Mouse (Mus musculus) kidney, embryonic 14.5 days (tissue): ENCODE results near the gene Tor1b. TPM values are rescaled to one million over a fixed set of nuclear protein-coding genes. Genes with fewer than 3 reads are reported as not detected.
"Not testable (repeated sequence)": the region's sequence is repeated elsewhere in the genome, so short reads cannot be mapped to it uniquely, and the experiment has no call there.

ENCODE experiments used
- ATAC-seq: fragments of 200-750 bp; cut with Nextera tagmentation; 2 replicates; pipeline ENCODE4 v1.8.0; 2017; ENCODE audit warnings: moderate number of reproducible peaks, mild to moderate bottlenecking, moderate TSS enrichment, moderate library complexity; ENCODE audit not compliant: low FRiP score, low TSS enrichment
- H3K27ac ChIP-seq: fragments of 300-500 bp; sonication (generic); 2 replicates; pipeline ENCODE4 v1.5.1; 2014; ENCODE audit warnings: low read depth, mild to moderate bottlenecking, low read length, moderate library complexity, mixed read lengths
- H3K27me3 ChIP-seq: fragments of 300-500 bp; sonication (generic); 2 replicates; pipeline ENCODE4 v1.6.1; 2014; ENCODE audit warnings: mild to moderate bottlenecking, low read length; ENCODE audit not compliant: control insufficient read depth, insufficient read depth
- H3K36me3 ChIP-seq: fragments of 300-500 bp; sonication (generic); 2 replicates; pipeline ENCODE4 v1.6.1; 2014; ENCODE audit warnings: low read length, mixed read lengths; ENCODE audit not compliant: control insufficient read depth, insufficient read depth
- H3K4me1 ChIP-seq: fragments of 300-500 bp; sonication (generic); 2 replicates; pipeline ENCODE4 v1.6.1; 2014; ENCODE audit warnings: low read length, mixed read lengths; ENCODE audit not compliant: control insufficient read depth, insufficient read depth
- H3K4me2 ChIP-seq: fragments of 300-500 bp; sonication (generic); replicated peaks from 2 replicates; pipeline ENCODE4 v1.6.1; 2014; ENCODE audit warnings: low read depth, mild to moderate bottlenecking, low read length
- H3K4me3 ChIP-seq: fragments of 300-500 bp; sonication (generic); 2 replicates; pipeline ENCODE4 v1.5.1; 2014; ENCODE audit warnings: mild to moderate bottlenecking, low read length
- H3K9ac ChIP-seq: fragments of 300-500 bp; sonication (generic); 2 replicates; pipeline ENCODE4 v1.6.1; 2014; ENCODE audit warnings: low read depth, mild to moderate bottlenecking, low read length, moderate library complexity
- H3K9me3 ChIP-seq: fragments of 300-500 bp; sonication (generic); 2 replicates; pipeline ENCODE4 v1.6.1; 2016; ENCODE audit warnings: low read length; ENCODE audit not compliant: control insufficient read depth
- WGBS: fragments of 180-500 bp; shearing (Covaris S2); extraction: QIAGEN DNeasy Blood & Tissue Kit; methylation state at CpG from one replicate; pipeline ENCODE4 v1.1.7; 2014; 5-methylcytosine and 5-hydroxymethylcytosine counted together
- polyA plus RNA-seq: library from polyadenylated mRNA; unstranded; fragments of >200 nt; fragmentation: Nextera tagmentation; extraction: Ambion mirVana; gene quantifications from 2 replicates; pipeline ENCODE4 v1.2.1, GENCODE M21; 2014

The Tor1b gene
- polyA plus RNA-seq, 1 experiment from 2014 or later, result 39.3 TPM

DNA sequence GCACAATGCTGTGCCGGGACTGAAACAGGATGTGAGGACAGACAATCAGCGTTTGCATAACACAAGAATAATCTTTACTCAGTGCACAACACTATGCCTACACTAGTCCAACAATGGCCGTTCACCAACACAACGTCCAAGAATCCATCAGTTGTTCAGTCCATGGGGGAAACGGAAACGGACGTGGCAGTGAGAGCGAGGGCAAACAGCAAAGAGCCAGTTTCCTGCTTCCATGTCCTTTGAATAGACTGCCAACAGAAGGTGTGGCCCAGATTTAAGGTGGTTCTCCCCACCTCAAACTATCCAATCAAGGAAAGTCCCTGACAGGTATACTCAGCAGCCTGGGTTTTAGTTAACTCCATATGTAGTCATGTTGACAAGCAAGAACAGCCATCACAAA is 15.0 kb upstream of the Tor1b start:
- Histone ChIP-seq H3K4me1 (no peaks in the 10 kb centered on the region), H3K9me3 (no peaks in the 10 kb centered on the region), H3K4me2 (no peak overlapping the region), H3K27me3 (0 out of 2 replicates have a peak, but pooled peaks cover 2% of the 10 kb centered on the region), H3K4me3 (no peak overlapping the region), H3K9ac (no peak overlapping the region), H3K27ac (no peak overlapping the region), H3K36me3 (no peaks in the 10 kb centered on the region)
- no peak for ATAC-seq
- WGBS, result 84% methylated on average over 8 of the region's 8 CpGs

GRCm38 (mm10) chr2:30938574-30938991 is 14.2 kb upstream of the Tor1b start:
- Histone ChIP-seq H3K4me3 (no peak overlapping the region), H3K27me3 (0 out of 2 replicates have a peak, but pooled peaks cover 2% of the 10 kb centered on the region), H3K27ac (no peak overlapping the region), H3K4me1 (no peaks in the 10 kb centered on the region), H3K4me2 (no peak overlapping the region), H3K36me3 (no peaks in the 10 kb centered on the region), H3K9ac (no peak overlapping the region), H3K9me3 (no peaks in the 10 kb centered on the region)
- 41% methylated on average over 4 of the region's 4 CpGs for WGBS
- no peak for ATAC-seq

GRCm38 (mm10) chr2:30941586-30941985 is 11.2 kb upstream of the Tor1b start:
- Histone ChIP-seq H3K4me3 (no peak overlapping the region), H3K4me1 (no peaks in the 10 kb centered on the region), H3K27ac (no peak overlapping the region), H3K4me2 (no peak overlapping the region), H3K27me3 (no peaks in the 10 kb centered on the region), H3K36me3 (no peaks in the 10 kb centered on the region), H3K9me3 (no peaks in the 10 kb centered on the region), H3K9ac (no peak overlapping the region)
- no peak for ATAC-seq
- WGBS, result 89% methylated on average over 5 of the region's 5 CpGs

DNA sequence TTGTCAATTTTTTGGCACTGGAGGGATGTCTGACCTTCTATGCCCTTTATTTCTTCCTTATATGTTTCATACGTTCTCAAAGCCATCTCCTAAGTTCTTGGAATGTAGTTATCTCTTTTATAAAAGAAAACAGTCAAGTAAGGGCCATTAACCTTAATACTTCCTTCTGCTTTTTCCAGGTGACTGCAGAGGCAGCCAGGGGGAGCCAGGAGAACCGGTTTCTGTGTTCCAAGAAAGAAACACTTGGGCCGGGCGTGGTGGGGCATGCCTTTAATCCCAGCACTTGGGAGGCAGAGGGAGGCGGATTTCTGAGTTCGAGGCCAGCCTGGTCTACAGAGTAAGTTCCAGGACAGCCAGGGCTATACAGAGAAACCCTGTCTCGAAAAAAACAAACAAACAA is 10.6 kb upstream of the Tor1b start:
- H3K4me2 ChIP-seq, ATAC-seq, H3K36me3 ChIP-seq, H3K27ac ChIP-seq, H3K27me3 ChIP-seq, H3K4me1 ChIP-seq, H3K9me3 ChIP-seq, H3K9ac ChIP-seq: not testable (repeated sequence)
- 50% methylated on average over 7 of the region's 7 CpGs for WGBS
- H3K4me3 ChIP-seq, result peak overlapping the region; percentile 27; the same call in 1 of the 2 replicates

GRCm38 (mm10) chr2:30942603-30943011 is 10.2 kb upstream of the Tor1b start:
- peak overlapping the region; percentile 33 for H3K4me2 ChIP-seq
- no peak overlapping the region for H3K9ac ChIP-seq
- no peaks in the 10 kb centered on the region for H3K4me1 ChIP-seq
- H3K4me3 ChIP-seq, result peak overlapping the region; percentile 27
- no peaks in the 10 kb centered on the region for H3K9me3 ChIP-seq
- H3K27me3 ChIP-seq, result no peaks in the 10 kb centered on the region
- H3K27ac ChIP-seq, result no peak overlapping the region
- H3K36me3 ChIP-seq, result no peaks in the 10 kb centered on the region
- ATAC-seq, result peak; percentile 59; the same call in 1 of the 2 replicates
- 29% methylated on average over 16 of the region's 16 CpGs for WGBS

DNA sequence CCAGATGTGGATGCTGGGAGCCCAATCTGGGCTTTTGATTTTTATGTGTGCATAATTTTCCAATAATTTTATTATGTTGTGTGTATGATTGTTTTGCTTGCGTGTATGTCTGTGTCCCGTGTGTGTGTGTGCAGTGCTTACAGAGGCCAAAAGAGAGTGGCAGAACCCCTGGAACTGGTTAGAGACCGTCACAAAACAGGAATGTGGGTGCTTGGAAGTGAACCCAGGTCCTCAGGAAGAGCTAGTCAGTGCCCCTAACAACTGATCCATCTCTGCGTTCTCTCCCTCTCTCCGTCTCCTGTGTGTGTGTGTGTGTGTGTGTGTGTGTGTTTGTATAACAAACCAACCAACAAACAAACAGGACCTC is 319 bp upstream of the Tor1b start:
- peak overlapping the region; percentile 70 for H3K27ac ChIP-seq
- H3K4me1 ChIP-seq, result peaks cover 14% of the 10 kb centered on the region
- peak overlapping the region; percentile 92; the same call in 1 of the 2 replicates for H3K9ac ChIP-seq
- peak overlapping the region; percentile 89; the same call in 1 of the 2 replicates for H3K4me3 ChIP-seq
- ATAC-seq, result no peak; the same call in 1 of the 2 replicates
- no peaks in the 10 kb centered on the region for H3K27me3 ChIP-seq
- peak overlapping the region; percentile 85 for H3K4me2 ChIP-seq
- 30% methylated on average over 5 of the region's 5 CpGs for WGBS
- no peaks in the 10 kb centered on the region for H3K9me3 ChIP-seq
- H3K36me3 ChIP-seq, result peaks cover 24% of the 10 kb centered on the region

DNA sequence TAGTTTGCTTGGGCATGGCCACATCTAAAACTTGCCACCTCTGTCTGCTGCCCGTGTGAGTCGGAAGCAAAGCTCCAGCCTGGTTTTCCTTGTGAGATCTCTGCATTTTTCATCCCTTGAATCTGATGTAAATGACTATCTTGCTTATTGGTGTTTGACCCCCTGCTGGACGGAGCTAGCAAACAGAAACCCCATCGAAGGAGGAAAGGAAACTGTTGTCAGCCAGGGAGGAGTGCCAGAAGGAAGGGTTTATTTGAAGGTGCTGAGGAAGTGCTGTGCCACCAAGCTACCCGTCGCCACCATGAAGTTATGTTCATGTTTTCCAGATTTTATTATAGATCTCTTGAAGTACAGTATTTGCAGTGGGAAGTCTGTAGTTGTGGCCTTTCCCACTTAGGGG is 2.0 kb downstream of the Tor1b start:
- Histone ChIP-seq H3K36me3 (peaks cover 47% of the 10 kb centered on the region), H3K27ac (no peak overlapping the region), H3K4me3 (no peak overlapping the region; the same call in 1 of the 2 replicates), H3K4me1 (peaks cover 14% of the 10 kb centered on the region), H3K27me3 (no peaks in the 10 kb centered on the region), H3K9me3 (no peaks in the 10 kb centered on the region), H3K4me2 (peak overlapping the region; percentile 85), H3K9ac (no peak overlapping the region)
- 76% methylated on average over 6 of the region's 6 CpGs for WGBS
- ATAC-seq, result no peak

DNA sequence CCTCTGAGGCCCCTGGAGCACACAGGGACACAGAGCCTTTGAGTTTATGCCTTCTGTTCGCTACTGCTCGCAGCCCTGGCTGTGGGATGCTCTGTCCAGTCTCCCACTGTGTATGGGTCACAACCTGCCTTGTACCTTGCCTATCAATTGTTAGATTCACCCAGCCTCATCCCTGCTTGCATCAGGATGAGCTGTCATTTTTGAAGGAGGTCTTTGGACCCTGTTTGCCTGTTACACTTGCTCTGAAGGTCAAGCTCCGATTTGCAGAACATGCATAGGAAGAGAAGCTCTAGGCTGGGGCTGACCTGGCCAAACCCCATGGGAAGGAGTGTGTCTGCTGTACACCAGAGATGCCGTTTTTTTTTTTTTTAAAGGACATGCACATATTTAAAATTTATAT is 4.8 kb downstream of the Tor1b start:
- Histone ChIP-seq H3K9me3 (no peaks in the 10 kb centered on the region), H3K4me3 (no peak overlapping the region), H3K9ac (no peak overlapping the region), H3K27ac (no peak overlapping the region), H3K4me2 (no peak overlapping the region), H3K4me1 (peaks cover 14% of the 10 kb centered on the region), H3K36me3 (peaks cover 74% of the 10 kb centered on the region), H3K27me3 (no peaks in the 10 kb centered on the region)
- no peak for ATAC-seq
- WGBS, result 89% methylated on average over 4 of the region's 4 CpGs

DNA sequence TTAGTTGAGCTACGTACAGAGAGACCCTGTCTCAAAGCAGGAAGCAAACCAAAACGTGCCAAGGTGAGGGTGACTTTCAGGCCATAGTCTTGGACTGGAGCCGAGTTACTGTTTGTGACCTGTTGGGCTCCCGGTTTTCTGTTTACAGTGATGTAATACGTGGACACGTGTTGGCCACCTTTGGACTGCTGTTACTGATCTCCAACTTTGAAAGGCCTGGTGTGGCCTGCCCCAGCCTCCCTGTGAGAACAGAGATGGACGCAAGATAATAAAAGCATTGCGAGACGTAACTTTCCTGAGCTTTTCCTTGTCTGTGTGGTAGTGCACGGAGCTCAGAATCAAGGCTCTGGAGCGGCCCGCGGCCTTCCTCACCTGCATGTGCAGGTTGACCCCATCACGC is 6.0 kb downstream of the Tor1b start:
- Histone ChIP-seq H3K4me1 (peaks cover 12% of the 10 kb centered on the region), H3K27me3 (no peaks in the 10 kb centered on the region), H3K4me3 (no peak overlapping the region), H3K27ac (no peak overlapping the region), H3K9ac (no peak overlapping the region), H3K4me2 (no peak overlapping the region), H3K36me3 (peaks cover 86% of the 10 kb centered on the region), H3K9me3 (no peaks in the 10 kb centered on the region)
- WGBS, result 94% methylated on average over 14 of the region's 14 CpGs
- no peak for ATAC-seq
